Mouse (Mus musculus) cortical plate, adult 2 months (tissue): ENCODE results near the gene A930017K11Rik.

Experiments used
- CTCF ChIP-seq: fragments of 200-500 bp; IDR thresholded peaks from 2 replicates; pipeline ENCODE4 v1.5.1; 2011; ENCODE audit warnings: mild to moderate bottlenecking, control low read depth, low read length; ENCODE audit not compliant: insufficient read depth; ENCODE audit errors: extremely low read depth
- POLR2A ChIP-seq: fragments of 200-500 bp; IDR thresholded peaks from 2 replicates; pipeline ENCODE4 v1.6.1; 2011; ENCODE audit warnings: mild to moderate bottlenecking, low read length, control low read depth; ENCODE audit not compliant: insufficient read depth; ENCODE audit errors: extremely low read depth

DNA sequence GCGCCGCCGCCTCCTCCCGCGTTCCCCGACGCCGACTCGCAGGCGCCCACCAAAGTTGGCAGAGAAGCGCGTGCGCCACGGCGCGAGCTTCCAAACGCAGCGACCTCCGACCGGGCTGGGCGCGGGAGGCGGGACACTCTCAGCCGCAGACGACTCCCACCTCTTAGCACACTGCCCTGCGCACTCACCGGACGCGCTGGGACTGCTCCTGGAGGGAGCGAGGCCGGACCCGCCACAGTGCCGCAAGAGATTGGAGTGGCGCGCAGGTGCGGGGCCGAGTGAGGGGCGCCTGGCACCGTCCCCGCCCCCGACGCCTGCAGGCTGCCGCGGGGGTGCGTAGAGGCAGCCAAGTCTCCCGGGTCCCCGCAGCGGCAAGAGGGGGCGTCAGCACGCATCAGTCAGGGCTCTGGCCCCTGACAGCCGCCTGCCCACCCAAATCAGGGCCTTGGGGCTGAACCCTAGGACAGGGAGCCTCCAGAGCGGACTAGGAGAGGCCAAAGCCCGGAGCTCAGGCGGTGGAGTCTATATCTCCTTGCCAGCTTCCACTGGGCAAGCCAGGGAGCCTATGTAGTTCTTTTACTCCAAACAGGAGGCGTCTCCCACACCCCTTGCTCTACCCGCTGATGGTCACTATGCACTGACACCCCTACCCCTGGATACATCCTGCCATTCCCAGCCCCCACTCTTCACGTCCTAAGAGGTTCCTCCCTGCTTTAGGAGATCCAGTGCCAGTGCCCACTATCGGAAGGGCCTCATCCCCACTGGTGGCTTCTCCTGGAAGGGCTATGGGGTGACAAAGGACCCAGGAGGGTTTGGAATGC lies at the start of gene A930017K11Rik:
- TF ChIP-seq CTCF: no peak
- TF ChIP-seq POLR2A: no peak
